Mouse (Mus musculus): ENCODE measurements around the gene Gm13420.

The Gm13420 gene

DNA sequence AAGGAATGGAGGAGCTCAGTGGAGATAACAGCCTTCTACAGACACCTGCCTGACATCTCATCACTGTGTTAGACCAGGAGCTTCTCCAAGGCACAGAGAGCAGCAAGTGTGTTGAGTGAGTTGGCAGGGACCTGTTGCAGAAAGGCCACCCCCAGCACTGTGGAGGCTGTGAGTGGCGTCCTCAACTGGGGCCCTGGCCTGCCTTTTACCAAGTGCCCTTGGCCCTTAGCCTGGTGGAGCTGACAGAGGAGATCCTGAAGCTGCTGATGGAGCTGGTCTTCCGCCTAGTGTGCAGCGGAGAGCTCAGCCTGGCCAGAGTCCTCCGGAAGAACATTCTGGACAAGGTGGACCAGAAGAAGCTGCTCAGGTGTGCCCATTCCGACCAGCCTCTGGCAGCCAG is 18.1 kb downstream of the Gm13420 start:
- peaks cover 95% of the 10 kb centered on the region for H3K36me3 ChIP-seq (ENCODE audit: insufficient read depth, low read length)
- TF ChIP-seq NANOG (IDR thresholded peaks at IDR 0.05; ENCODE audit: borderline replicate concordance, low read length) (no peak), POU5F1 (IDR thresholded peaks at IDR 0.05; ENCODE audit: borderline replicate concordance, low read length) (no peak), CTCF (conservative IDR thresholded peaks at IDR 0.05; ENCODE audit: low read length) (no peak)
- no peak overlapping the region for H3K4me3 ChIP-seq (replicated peaks; ENCODE audit: low read length)
- no peaks in the 10 kb centered on the region for H3K27me3 ChIP-seq (ENCODE audit: insufficient read depth, low read length)
- H3K4me1 ChIP-seq (replicated peaks; ENCODE audit: low read depth, low read length), result peaks cover 97% of the 10 kb centered on the region
- no peaks in the 10 kb centered on the region for H3K9me3 ChIP-seq (ENCODE audit: low read length)

DNA sequence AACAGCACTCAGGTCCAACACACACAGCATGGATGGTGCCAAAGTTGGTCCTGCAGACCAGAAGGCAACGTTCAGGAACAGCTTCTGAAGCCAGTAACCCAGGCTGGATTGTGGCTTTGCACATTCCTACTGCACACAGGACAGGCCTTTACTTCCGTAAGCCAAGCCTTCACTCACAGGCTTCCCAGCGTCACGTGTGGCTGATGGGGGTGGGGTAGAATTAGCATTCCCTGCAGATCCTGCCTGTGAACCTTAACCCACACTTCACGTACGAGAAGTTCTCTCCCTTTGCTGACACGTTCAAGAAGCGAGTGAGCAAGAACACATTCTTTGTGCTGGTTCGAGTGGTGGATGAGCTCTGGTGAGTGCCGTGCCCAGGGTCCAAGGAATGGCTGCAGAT is 18.9 kb downstream of the Gm13420 start:
- Histone ChIP-seq H3K9me3 (ENCODE audit: low read length) (no peaks in the 10 kb centered on the region), H3K27me3 (ENCODE audit: insufficient read depth, low read length) (no peaks in the 10 kb centered on the region), H3K4me1 (replicated peaks; ENCODE audit: low read depth, low read length) (peaks cover 97% of the 10 kb centered on the region), H3K36me3 (ENCODE audit: insufficient read depth, low read length) (peaks cover 95% of the 10 kb centered on the region), H3K4me3 (replicated peaks; ENCODE audit: low read length) (no peak overlapping the region)
- TF ChIP-seq CTCF (conservative IDR thresholded peaks at IDR 0.05; ENCODE audit: low read length), result no peak
- no peak for TF ChIP-seq NANOG (IDR thresholded peaks at IDR 0.05; ENCODE audit: borderline replicate concordance, low read length)
- no peak for TF ChIP-seq POU5F1 (IDR thresholded peaks at IDR 0.05; ENCODE audit: borderline replicate concordance, low read length)

DNA sequence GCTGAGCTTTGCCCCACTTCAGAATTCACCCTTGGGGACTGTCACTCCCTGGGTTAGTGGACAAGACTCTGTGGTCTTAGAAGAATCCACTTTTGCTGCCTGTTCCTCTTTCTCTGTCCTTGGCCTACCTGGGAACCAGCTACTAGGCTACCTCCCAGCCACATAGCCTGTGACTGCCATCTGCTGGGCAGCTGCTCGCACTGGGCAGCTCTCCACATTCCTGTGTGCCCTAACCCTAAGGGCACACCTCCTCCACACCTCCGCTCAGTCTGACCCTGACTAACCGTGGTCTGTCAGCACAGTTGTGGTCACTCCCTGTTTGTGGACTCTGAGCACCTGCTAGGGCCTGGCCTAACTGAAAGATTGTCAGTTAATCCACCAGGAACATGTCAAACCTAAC is 19.9 kb downstream of the Gm13420 start:
- no peak overlapping the region for H3K4me3 ChIP-seq (replicated peaks; ENCODE audit: low read length)
- H3K27me3 ChIP-seq (ENCODE audit: insufficient read depth, low read length), result no peaks in the 10 kb centered on the region
- no peak for TF ChIP-seq POU5F1 (IDR thresholded peaks at IDR 0.05; ENCODE audit: borderline replicate concordance, low read length)
- TF ChIP-seq CTCF (conservative IDR thresholded peaks at IDR 0.05; ENCODE audit: low read length), result peak; percentile 24; the same call in 1 of the 2 replicates
- peaks cover 98% of the 10 kb centered on the region for H3K4me1 ChIP-seq (replicated peaks; ENCODE audit: low read depth, low read length)
- H3K36me3 ChIP-seq (ENCODE audit: insufficient read depth, low read length), result peaks cover 95% of the 10 kb centered on the region
- H3K9me3 ChIP-seq (ENCODE audit: low read length), result no peaks in the 10 kb centered on the region

DNA sequence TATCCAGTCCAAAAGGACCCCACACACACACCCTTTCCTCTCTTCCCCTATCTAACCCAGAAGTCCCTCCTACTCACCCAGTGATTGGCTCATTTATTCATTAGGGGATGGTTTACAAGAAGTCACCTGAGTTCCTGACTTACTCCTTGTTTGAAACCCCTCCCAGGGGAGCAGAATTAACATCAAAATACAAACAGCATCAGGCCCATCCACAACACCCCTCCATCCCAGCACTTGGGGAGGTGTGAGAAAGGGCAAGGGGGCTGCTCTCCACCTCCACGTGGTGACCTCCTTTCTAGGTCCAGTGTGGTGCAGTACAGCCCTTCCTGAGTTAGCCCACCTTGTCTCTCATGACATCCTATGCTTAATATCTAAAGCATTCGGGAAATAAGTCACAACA is 22.0 kb downstream of the Gm13420 start:
- peak; percentile 66; the same call in 1 of the 2 replicates for TF ChIP-seq NANOG (IDR thresholded peaks at IDR 0.05; ENCODE audit: borderline replicate concordance, low read length)
- no peak for TF ChIP-seq CTCF (conservative IDR thresholded peaks at IDR 0.05; ENCODE audit: low read length)
- Histone ChIP-seq H3K9me3 (ENCODE audit: low read length) (no peaks in the 10 kb centered on the region), H3K4me1 (replicated peaks; ENCODE audit: low read depth, low read length) (peaks cover 99% of the 10 kb centered on the region), H3K27me3 (ENCODE audit: insufficient read depth, low read length) (no peaks in the 10 kb centered on the region), H3K36me3 (ENCODE audit: insufficient read depth, low read length) (peaks cover 97% of the 10 kb centered on the region), H3K4me3 (replicated peaks; ENCODE audit: low read length) (peak overlapping the region; percentile 41)

DNA sequence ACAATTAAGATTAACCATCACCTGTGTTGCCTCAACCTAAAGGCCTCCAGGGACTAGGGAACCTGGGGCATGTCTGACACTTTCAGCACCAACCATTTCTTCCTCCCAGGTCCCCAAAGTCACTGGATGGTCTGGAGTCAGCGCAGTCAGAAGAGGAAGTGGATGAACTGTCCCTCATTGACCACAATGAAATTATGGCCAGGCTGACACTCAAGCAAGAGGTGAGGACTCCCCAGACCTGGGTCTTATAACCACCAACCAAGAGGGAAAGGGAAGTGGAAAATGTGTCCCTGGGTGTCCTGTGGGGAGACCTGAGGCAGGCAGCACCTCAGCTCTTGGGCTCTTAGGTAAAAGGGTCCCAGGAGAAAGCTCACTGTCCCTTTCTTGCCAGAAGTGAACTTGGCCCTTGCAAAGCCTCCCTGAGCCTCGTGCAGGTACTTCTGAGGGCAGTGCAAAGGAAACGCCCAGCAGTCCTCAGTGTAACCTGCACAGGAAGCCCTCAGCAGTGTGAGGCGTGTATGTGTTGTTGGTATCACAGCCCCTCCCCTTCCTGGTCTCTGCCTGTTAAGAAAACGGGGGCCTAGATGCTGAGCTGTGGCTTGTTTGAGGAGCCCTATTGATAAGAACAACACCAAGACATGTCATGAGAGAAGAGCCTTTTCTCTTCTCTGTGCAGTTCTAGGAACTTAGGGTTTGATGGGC is 26.7 kb downstream of the Gm13420 start:
- peaks cover 97% of the 10 kb centered on the region for H3K36me3 ChIP-seq (ENCODE audit: insufficient read depth, low read length)
- H3K27me3 ChIP-seq (ENCODE audit: insufficient read depth, low read length), result no peaks in the 10 kb centered on the region
- no peak overlapping the region for H3K4me3 ChIP-seq (replicated peaks; ENCODE audit: low read length)
- no peak for TF ChIP-seq NANOG (IDR thresholded peaks at IDR 0.05; ENCODE audit: borderline replicate concordance, low read length)
- no peak for TF ChIP-seq POU5F1 (IDR thresholded peaks at IDR 0.05; ENCODE audit: borderline replicate concordance, low read length)
- TF ChIP-seq CTCF (conservative IDR thresholded peaks at IDR 0.05; ENCODE audit: low read length), result no peak
- H3K4me1 ChIP-seq (replicated peaks; ENCODE audit: low read depth, low read length), result peaks cover 75% of the 10 kb centered on the region
- H3K9me3 ChIP-seq (ENCODE audit: low read length), result no peaks in the 10 kb centered on the region

DNA sequence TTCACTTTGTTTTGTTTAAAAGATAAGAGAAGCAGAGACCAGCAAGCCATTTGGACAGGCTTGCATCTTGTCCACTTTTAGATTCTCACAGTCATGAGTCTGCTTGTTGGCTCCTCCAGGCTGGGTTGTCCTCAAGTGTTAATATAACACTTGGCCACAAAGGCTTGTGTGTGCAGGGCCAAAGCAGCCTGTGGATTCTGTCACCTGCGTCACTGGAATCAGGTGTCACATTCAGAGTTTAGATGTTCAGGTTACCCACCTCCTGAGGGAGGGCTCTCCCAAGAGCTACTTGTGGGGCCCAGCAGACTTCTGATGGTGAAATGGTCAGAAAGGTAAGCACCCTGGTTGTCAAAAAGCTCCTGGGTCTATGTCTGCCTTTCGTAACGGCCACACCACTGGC is 28.4 kb downstream of the Gm13420 start:
- Histone ChIP-seq H3K4me3 (replicated peaks; ENCODE audit: low read length) (no peak overlapping the region), H3K4me1 (replicated peaks; ENCODE audit: low read depth, low read length) (peaks cover 68% of the 10 kb centered on the region), H3K9me3 (ENCODE audit: low read length) (no peaks in the 10 kb centered on the region), H3K27me3 (ENCODE audit: insufficient read depth, low read length) (no peaks in the 10 kb centered on the region), H3K36me3 (ENCODE audit: insufficient read depth, low read length) (peaks cover 100% of the 10 kb centered on the region)
- TF ChIP-seq POU5F1 (IDR thresholded peaks at IDR 0.05; ENCODE audit: borderline replicate concordance, low read length) (no peak), NANOG (IDR thresholded peaks at IDR 0.05; ENCODE audit: borderline replicate concordance, low read length) (no peak), CTCF (conservative IDR thresholded peaks at IDR 0.05; ENCODE audit: low read length) (no peak)

DNA sequence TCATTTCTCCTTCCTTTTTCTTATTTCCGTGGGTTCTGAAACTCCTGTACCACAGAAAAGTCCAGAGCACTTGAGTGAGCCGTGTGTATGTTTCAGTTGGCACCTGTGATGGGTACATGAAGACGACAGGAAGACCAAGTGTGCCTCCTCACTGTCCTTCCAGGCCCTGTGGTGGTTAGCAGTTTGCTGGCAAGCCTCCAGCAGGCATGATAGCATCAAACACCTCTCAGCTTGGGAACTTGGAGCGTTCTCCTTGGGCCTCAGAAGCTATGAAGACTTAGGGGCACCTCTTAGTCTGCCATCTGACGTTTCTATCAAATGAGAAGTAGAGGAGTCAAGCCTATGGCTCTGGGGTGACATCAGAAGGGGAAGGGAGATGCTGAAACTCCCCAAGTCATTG is 32.9 kb downstream of the Gm13420 start:
- Histone ChIP-seq H3K4me3 (replicated peaks; ENCODE audit: low read length) (no peak overlapping the region), H3K4me1 (replicated peaks; ENCODE audit: low read depth, low read length) (peaks cover 73% of the 10 kb centered on the region), H3K9me3 (ENCODE audit: low read length) (no peaks in the 10 kb centered on the region), H3K27me3 (ENCODE audit: insufficient read depth, low read length) (no peaks in the 10 kb centered on the region), H3K36me3 (ENCODE audit: insufficient read depth, low read length) (peaks cover 89% of the 10 kb centered on the region)
- TF ChIP-seq CTCF (conservative IDR thresholded peaks at IDR 0.05; ENCODE audit: low read length), result no peak
- TF ChIP-seq POU5F1 (IDR thresholded peaks at IDR 0.05; ENCODE audit: borderline replicate concordance, low read length), result no peak
- no peak for TF ChIP-seq NANOG (IDR thresholded peaks at IDR 0.05; ENCODE audit: borderline replicate concordance, low read length)

DNA sequence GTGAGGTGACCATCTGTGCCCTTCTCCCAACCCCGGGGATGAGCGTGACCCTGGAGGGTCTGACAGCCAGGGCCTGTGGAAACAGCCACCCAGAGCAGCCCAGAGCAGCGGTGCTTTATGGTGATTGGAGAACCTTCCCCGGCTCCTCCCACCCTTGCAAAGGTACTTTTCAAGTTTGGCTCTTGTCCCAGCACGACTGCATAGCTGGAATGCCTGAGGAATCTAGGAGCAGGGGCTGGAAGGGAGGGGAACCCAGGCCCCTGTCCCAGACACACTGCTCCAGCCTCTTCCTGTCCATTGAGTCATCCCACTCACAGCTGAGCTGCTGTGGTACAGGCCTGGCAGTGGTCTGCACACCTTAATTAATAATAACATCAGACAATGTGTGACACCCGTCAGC is 34.8 kb downstream of the Gm13420 start:
- Histone ChIP-seq H3K9me3 (ENCODE audit: low read length) (no peaks in the 10 kb centered on the region), H3K27me3 (ENCODE audit: insufficient read depth, low read length) (no peaks in the 10 kb centered on the region), H3K36me3 (ENCODE audit: insufficient read depth, low read length) (peaks cover 89% of the 10 kb centered on the region), H3K4me1 (replicated peaks; ENCODE audit: low read depth, low read length) (peaks cover 85% of the 10 kb centered on the region), H3K4me3 (replicated peaks; ENCODE audit: low read length) (peak overlapping the region; percentile 24; the same call in 1 of the 2 replicates)
- no peak for TF ChIP-seq POU5F1 (IDR thresholded peaks at IDR 0.05; ENCODE audit: borderline replicate concordance, low read length)
- no peak for TF ChIP-seq CTCF (conservative IDR thresholded peaks at IDR 0.05; ENCODE audit: low read length)
- TF ChIP-seq NANOG (IDR thresholded peaks at IDR 0.05; ENCODE audit: borderline replicate concordance, low read length), result no peak

DNA sequence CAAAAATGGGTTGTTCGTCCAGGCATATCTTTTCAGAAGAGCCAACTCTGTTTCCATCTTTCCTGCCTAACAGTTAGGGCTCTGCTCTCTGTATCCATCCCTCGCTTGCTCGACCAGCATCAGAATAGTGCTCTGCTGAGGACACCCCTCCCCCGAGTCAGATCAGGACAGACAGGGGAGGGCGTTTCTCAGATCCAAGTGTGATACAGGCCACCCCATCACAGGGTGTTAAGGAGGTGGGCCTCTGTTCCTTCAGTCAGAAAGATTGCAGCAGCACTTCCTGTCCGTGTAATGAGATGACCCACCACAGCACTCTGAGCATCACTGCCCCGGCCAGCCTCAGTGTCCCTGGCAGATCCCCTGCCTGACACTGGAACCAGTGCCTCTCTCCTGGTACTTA is 35.3 kb downstream of the Gm13420 start:
- TF ChIP-seq CTCF (conservative IDR thresholded peaks at IDR 0.05; ENCODE audit: low read length), result no peak
- no peak for TF ChIP-seq NANOG (IDR thresholded peaks at IDR 0.05; ENCODE audit: borderline replicate concordance, low read length)
- no peak for TF ChIP-seq POU5F1 (IDR thresholded peaks at IDR 0.05; ENCODE audit: borderline replicate concordance, low read length)
- peak overlapping the region; percentile 24 for H3K4me3 ChIP-seq (replicated peaks; ENCODE audit: low read length)
- H3K27me3 ChIP-seq (ENCODE audit: insufficient read depth, low read length), result no peaks in the 10 kb centered on the region
- no peaks in the 10 kb centered on the region for H3K9me3 ChIP-seq (ENCODE audit: low read length)
- peaks cover 89% of the 10 kb centered on the region for H3K36me3 ChIP-seq (ENCODE audit: insufficient read depth, low read length)
- H3K4me1 ChIP-seq (replicated peaks; ENCODE audit: low read depth, low read length), result peaks cover 91% of the 10 kb centered on the region

Measured in E14TG2a.4 (cell line).